Mouse (Mus musculus) layer of hippocampus, postnatal 36 days (tissue): ENCODE results near the gene Pmpcb. TPM values are rescaled to one million over a fixed set of nuclear protein-coding genes. Genes with fewer than 3 reads are reported as not detected.
A peak's percentile ranks its signal among the peaks of the same experiment; 100 is the strongest.

Experiments used
- DNase-seq, 2 experiments: peaks; one replicate each; pipeline ENCODE4 v3.0.0; 2022
- total RNA-seq, 2 experiments: library from RNA; stranded (reverse); gene quantifications; 2 replicates each; pipeline ENCODE4 v1.2.3; 2021

Pmpcb gene
- total RNA-seq, 2 experiments from 2014 or later, result 72.3 to 78.0 TPM

DNA sequence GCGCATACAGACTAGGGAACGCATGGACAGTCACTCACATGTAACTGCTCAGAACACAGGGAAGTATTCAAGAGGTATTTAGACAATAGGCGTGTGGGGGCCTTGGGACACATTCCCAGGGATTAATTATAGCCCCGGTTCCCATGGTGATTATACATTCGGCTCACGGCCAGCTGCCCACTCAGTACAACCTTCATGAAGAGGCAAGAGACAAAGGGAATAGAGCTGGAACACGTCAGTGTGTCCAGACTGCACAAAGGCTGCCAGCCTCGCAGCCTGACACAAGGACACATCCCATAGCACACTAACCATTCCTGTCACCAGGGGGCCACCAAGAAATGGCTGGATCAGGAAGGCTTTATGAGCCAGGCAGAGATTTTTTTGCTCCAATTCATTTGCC is 4.0 kb upstream of the Pmpcb start:
- peak; percentile 80 to 81 for DNase-seq

GRCm38 (mm10) chr5:21735100-21735499 is 1.8 kb upstream of the Pmpcb start:
- DNase-seq, result no peak

DNA sequence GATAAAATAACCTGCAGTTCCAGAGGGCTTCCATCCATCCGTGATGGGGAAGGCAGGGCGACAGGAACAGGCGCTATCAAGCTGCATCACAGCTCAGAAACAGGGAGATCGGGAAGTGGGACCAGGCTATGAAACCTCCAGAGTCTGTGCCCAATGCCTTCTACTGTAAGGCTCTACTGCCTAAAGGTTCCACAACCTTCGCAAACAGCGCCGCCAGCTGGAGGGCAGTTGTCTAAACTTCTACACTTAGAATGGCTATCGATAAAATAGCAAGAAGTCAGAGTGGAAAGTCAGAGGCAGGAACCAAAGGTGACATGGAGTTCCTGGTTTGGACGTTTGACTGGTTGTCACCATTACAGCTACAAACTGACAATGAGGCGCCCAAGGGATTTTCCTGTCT is 1.4 kb upstream of the Pmpcb start:
- DNase-seq, result peak; percentile 46 to 55

DNA sequence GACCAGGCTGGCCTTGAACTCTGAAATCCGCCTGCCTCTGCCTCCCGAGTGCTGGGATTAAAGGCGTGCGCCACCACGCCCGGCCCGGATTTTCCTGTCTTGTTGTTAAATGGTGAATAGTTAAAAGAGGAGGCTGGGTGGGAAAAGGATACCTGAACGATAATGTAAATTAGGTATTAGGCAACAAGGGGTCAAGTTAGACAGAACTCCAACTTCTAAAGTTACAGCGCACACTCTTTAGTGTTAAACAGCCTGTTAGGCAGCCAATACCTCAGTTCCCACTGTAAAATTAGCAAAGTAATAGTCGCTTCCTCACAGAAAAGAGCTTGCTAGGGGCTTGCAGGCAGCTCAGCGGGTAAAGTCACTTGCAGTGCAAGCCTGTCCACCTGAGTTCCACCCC is 895 bp upstream of the Pmpcb start:
- DNase-seq, result no peak

- DNase-seq, result no peak
Measured at GRCm38 (mm10) chr5:21737620-21738019, 679 bp downstream of the Pmpcb start.

GRCm38 (mm10) chr5:21739120-21739519 is 2.2 kb downstream of the Pmpcb start:
- DNase-seq, result no peak

DNA sequence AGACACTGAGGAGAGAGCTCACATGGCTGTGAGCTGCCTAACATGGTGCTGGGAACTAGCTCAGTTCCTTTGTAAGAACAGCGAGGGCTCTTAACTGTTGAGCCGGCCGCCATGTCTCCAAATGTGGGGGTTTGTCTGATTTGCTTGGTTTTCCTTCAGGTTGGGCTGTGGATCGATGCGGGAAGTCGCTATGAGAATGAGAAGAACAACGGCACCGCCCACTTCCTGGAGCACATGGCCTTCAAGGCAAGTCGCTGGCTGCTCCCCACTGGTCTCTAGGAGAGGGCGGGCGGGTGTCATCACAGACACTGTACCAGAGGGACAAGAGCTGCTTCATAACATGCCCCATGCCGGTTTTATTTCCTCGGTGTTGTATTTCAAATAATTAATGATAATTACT is 2.9 kb downstream of the Pmpcb start:
- DNase-seq, result no peak

GRCm38 (mm10) chr5:21743606-21744005 is 6.7 kb downstream of the Pmpcb start:
- DNase-seq, result no peak

GRCm38 (mm10) chr5:21744651-21745050 is 7.7 kb downstream of the Pmpcb start:
- no peak for DNase-seq

- no peak for DNase-seq
Measured at GRCm38 (mm10) chr5:21745966-21746365, 9.0 kb downstream of the Pmpcb start.

DNA sequence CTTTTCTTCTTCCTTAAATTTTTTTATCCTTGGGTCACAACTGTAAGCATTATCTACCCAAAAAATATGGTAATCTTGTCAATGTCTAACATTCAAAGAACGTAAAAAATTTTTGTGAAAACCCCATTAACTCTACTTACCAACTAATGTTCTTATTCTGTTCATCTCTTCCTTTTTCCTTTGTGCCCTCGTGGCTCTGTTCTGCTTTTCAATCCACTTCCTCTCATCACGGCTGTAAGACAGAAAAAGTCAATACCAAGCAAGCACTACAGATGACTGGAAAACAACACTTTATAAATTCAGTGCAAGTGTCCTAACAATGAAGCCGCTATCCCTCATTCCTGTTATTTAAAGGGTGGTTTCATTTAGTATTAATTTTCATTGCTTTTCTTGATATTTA is 31.6 kb downstream of the Pmpcb start:
- no peak for DNase-seq

- peak in 1 of 2 experiments; percentile 20 for DNase-seq
Measured at GRCm38 (mm10) chr5:21769841-21770240, 32.9 kb downstream of the Pmpcb start.

DNA sequence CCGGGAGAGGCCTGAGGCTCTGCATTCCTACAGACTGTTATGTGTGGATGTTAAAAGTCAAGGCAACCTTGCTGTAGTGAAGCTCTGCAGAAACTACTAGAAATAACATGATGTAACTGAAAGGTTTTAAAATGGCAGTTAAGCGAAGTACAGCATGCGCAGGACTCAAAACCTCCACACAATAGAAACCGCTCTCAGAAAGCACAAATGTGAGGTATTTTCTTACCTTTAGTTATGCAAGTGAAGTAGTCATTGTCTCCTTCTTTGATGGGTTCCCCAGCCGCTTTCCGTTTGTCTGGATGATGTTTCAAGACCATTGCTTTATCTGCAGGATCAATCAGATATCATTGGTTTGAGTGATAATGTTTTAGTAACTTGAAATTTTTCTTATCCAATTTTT is 39.5 kb downstream of the Pmpcb start:
- DNase-seq, result no peak

GRCm38 (mm10) chr5:21784161-21785052 is 47.5 kb downstream of the Pmpcb start:
- DNase-seq, result no peak

DNA sequence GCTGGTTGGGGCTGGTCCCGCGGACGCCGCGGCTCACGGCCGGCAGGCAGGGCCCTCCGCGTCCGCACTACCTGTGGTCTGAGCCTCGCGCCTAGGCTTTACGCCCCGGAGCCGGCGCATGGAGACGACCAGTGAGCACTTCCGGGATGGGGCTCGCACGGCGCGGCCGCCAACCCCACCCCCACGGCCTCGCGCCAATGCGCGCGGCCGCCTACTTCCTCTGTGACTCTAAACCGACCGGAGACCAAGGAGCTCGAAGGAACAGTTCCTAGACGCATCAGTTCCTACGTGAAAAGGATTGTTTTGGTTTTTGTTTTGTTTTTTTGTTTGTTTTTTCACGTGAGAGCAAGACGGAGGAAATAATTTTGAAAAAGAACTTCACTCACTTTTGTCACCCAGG is 48.1 kb downstream of the Pmpcb start, which contains the start of the genes Dnajc2 and Psmc2:
Gene Dnajc2 (minus strand): TSS at position 199 of the 400 bp plus-strand sequence.
Gene Psmc2 (plus strand): TSS at position 231 of the 400 bp plus-strand sequence.
- peak; percentile 89 for DNase-seq

GRCm38 (mm10) chr5:21785776-21786175 is 48.8 kb downstream of the Pmpcb start:
- DNase-seq, result no peak

DNA sequence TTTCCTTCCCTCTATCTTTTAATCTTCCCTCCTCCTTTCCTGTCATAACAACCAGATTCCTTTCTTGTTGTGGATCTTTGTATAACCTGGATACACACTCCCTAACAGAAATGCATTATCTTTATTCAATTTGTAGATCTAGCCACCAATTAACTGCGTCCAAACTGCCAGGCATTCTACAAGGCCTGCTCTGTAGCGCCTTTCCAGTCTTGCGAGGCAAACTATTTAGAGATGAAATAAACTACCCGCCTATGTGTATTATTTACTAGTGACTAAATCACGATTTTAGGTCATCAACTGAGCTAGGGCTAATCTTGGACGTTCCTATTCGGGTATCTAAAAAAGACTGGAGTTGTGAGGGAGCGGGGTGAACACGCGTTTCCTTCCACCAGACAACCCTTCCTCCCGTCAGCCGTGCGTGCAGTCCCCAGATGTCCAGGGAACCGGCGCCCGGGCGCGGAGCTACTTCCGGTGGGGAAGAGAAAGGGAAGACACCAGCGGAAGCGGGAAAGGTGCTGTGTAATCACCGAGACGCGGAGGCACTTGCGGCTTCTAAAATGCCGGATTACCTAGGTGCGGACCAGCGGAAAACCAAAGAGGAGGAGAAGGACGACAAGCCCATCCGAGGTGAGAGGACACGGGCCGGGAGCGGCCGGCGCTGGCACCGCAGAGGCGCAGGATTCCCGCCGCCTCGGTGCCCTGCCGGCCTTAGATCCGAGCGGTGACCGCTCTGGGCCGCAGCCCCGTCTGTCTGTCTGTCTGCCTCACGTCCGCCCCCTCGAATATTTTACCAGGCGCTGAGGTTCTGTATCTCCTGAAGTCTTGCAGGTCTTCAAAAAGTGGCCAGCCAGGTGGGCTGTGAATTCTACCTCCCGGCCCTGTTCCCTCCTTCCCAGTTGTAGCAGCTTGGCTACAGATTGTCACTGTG is 49.6 kb downstream of the Pmpcb start:
- peak; percentile 91 to 94 for DNase-seq

DNA sequence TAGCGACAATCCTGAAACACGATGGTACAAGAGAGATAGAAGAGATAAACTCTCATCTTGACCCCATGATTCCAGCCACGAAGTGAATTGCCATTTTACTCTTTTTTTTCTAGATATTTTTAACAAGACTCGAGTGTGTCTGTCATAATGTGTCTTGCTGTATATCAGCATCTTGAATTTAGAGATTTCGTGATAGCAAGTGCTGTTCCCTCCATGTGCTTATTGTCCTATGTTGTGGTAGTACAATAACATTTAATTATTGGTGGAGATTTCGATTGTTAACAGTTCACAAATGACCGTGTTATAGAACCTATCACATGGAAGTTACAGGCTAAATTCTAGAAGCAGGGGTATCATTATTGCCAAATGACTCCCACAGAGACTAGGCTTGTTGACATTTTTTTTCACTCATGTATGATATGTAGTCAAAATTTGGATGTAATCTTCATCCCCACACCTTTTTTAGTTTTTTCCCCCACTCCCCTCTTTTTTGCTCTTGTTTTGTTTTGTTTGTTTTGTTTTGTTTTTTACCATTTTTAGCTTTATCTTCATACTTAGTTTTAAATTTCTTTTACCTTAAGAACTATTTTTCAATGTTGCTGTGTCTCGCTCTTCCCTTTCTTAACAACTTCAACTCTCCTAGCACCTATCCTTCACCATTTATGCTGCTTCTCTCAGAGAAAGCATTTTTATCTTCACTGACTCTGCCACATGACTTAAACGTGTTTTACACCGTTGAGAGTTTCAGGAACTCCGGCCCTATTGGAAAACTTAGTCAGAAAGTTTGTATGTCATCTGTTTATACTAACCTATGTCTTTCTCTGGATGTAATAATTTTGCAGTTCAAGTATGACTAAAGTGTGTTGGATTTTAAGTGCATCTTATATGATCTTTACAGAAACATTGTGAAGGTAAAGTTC is 50.5 kb downstream of the Pmpcb start:
- DNase-seq, result no peak

GRCm38 (mm10) chr5:21789061-21789460 is 52.1 kb downstream of the Pmpcb start:
- DNase-seq, result no peak

DNA sequence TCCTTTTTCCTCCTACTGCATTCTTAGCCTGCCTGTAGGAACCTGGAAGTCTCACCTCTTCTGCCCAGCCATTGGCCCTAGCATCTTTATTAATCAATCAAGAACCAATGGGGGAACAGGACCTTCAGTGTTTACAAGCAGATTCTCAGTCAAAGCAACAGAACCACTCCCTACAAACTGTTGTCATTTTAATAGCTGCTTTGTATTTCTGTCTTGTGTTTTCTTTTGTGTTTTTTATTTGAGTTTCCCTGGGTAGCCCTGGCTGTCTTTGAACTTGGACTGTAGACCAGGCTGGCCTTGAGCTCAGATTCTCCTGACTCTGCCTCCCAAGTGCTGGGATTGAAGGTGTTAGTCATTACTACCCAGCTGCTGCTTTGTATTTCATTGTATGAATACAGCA is 55.2 kb downstream of the Pmpcb start:
- DNase-seq, result no peak

GRCm38 (mm10) chr5:21802907-21803306 is 66.0 kb downstream of the Pmpcb start:
- no peak for DNase-seq

GRCm38 (mm10) chr5:21803691-21804188 is 66.8 kb downstream of the Pmpcb start:
- no peak for DNase-seq
